Mouse (Mus musculus): Measurements from ENCODE around the gene Kcnn3.

The Kcnn3 gene

GRCm38 (mm10) chr3:89664808-89665207 lies 144.8 kb downstream of the Kcnn3 start:
- DNase-seq (ENCODE audit: low read depth, low spot score) = no peak

GRCm38 (mm10) chr3:89667131-89667530 lies 147.2 kb downstream of the Kcnn3 start:
- no peak for DNase-seq (ENCODE audit: low read depth, low spot score)

DNA sequence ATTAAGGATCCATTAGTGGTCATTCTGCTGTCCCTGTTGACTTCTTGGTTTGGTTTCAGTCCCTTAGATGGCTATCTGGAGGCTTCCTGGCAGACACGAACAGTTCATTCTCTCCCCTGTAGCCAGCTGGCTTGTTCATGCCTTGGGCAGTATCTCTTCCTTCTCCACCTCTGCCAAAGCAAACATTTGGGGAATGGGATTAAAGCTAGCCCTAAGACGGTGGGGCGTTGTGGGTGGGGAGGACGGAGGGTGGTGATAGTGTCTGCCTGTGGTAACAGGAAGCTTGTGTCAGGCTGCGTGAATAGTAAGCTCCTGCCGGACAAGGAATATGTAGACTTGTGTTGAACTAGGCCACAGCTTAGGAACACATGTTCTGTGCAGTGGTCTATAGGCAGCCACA lies 151.4 kb downstream of the Kcnn3 start:
- DNase-seq (ENCODE audit: low read depth, low spot score) = no peak

GRCm38 (mm10) chr3:89672573-89673317 lies 152.8 kb downstream of the Kcnn3 start:
- DNase-seq (ENCODE audit: low read depth, low spot score) = no peak

DNA sequence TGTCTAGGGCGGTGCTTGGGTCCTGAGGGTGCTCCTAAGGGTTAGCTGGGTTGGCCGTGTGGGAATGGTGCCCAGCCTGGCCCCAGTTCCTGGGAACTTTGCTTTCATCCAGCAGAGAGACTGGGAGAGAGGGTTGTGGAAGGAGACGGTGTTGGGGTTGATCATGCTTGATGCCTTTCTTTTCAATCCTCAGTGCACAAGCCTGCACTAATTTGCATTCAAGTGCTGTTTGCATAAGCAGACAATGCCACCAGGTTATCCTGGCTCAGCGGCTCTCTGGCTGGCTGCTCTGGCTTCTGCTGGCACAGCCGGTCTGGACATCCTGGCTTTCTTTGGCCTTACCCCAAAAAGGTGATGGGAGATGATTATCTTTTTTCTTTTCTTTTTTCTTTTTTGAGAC lies 157.7 kb downstream of the Kcnn3 start:
- no peak for DNase-seq (ENCODE audit: low read depth, low spot score)

GRCm38 (mm10) chr3:89686031-89686430 lies 166.1 kb downstream of the Kcnn3 start:
- DNase-seq (ENCODE audit: low read depth, low spot score) = no peak

GRCm38 (mm10) chr3:89688694-89689581 lies 169.0 kb downstream of the Kcnn3 start:
- DNase-seq (ENCODE audit: low read depth, low spot score) = peak; percentile 67

DNA sequence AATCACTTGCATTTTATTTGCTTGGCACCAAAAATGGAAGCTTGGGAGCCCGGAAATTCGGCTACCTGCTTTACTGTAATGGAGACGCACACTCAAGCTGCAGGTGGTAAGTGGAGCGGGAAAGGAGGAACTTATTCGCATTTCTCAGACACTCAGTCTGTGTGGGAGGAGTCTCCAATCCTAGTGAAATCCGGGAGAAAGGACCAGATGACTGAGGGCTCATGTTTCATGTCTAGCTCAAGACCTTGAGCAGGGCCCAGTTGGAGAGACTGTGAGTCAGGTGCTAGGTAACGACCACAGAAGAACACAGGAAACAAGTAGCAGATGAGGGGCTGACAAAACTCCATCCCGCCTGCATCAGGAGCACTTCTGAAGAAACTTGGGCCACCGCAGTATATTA lies 171.8 kb downstream of the Kcnn3 start:
- no peak for DNase-seq (ENCODE audit: low read depth, low spot score)

DNA sequence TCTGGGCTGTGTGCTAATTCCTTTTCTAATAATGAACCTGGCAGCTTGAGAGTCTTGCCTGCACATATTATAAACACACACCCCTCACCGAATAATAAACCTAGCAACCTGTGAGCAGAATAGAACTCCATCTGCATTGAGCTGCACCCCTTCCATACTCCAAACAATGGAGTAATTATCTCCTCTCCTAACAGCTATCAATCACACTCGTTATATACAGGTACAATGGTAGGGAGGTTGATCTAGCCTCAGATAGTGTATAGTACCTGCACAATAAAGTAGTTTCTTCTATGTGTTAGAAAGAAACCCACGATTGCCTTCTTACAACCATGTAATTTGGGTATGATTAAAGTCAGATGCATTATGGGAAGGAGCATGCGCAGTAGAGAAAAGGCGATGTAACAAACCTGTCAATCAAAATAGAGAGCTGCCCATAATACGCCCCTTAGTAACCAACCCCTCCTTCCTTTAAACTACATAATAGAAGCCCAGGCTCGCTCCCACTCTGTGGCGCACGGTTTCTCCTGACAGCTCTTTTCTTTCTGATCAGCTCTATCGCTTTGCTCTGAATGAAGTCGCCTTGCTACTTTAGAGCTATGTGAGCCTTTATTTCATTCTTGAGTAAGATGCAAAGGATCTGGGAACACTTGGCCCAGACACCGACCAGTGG lies 176.3 kb downstream of the Kcnn3 start:
- DNase-seq (ENCODE audit: low read depth, low spot score) = no peak

DNA sequence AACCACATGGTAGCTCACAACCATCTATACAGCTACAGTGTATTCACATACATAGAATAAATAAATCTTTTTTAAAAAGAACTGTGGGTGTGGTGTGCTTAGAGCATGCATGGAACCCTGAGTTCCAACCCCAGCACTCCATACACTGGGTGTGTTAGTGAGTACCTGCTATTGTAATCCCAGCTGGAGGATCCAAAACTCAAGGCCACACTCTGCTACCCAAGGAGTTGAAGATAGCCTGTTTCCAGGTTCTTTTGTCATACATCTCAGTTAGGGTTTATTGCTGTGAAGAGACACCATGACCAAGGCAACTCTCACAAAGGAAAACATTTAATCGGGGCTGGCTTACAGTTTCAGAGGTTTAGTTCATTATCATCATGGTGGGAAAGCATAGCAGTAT lies 179.0 kb downstream of the Kcnn3 start:
- no peak for DNase-seq (ENCODE audit: low read depth, low spot score)

GRCm38 (mm10) chr3:89700461-89700860 lies 180.5 kb downstream of the Kcnn3 start:
- no peak for DNase-seq (ENCODE audit: low read depth, low spot score)

DNA sequence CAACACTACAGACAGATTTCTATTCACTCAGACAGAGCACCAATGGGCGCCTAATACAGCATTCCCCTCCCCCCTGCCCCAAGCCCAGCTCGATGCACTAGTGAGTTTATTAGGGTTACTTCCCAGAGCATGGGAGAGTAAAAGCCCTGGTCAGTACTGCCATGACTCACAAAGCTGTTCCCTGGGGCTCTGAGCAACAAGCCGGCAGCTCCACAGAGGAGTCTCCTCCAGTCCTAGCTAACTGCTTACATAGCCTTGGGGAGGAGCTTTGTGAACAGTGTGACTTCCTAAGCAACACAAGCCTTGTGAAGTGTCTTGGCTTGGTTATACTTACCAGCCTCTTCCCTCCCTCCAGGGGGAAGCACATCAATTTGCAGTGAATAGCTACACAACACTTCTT lies 183.6 kb downstream of the Kcnn3 start:
- DNase-seq (ENCODE audit: low read depth, low spot score) = no peak

DNA sequence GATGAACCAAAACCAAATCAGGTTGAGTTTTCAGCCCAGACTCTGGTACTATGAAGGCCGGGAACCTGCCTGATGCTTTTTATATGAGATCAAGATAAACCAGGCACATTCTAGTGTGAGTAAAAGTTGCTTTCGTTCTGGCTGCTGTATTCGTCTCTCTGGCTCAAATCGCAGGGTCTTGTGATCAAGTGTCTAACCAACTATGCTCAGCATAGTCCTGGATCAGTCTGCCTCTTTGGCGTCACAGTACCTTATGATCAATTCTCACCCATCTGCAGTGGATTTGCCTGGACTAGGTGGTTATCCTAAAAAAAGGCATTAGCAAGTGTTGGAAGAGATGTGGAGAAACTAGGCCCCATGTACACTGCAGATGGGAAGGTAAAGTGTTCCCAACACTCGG lies 184.1 kb downstream of the Kcnn3 start:
- no peak for DNase-seq (ENCODE audit: low read depth, low spot score)

DNA sequence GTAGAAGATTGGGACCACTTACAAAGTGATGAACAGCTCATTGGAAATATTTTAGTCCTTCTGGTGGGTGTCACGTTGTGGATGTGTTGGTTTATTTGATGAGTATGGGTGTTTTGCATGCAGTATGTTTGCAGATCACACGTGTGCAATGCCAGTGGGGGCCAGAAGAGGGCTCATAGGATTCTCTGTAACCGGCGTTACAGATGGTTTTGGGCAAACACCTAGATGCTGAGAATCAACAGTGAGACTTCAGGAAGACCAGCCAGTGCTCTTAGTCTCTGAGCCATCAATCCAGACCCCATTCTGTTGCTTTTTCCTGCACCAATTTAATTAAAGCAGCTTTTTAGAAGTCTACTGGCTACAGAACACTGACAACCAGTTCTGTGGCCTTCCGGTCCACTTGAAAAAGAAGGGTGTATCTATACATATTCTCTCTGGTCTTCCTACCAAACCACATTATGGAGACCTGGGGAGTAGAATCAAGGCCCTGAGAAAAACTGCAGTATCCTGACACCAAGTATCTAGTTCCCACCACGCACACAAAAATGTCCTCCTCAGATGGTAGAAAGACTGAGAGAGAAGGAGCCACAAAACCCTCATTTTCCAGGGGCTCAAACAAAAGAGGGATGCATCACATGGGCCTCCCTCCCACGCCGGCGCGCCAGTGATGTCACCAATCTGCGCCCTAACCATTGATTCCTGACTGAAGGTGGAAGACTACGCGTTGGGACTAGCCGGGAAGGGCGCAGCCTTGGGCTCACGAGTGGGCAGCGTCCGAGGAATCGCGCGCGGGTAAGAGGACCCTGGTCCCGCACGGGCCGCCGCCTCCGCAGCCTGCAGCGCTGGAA lies 194.6 kb downstream of the Kcnn3 start, which contains the start of gene Adar:
Adar (plus strand) TSS at position 664 of the 848 bp plus-strand sequence.
- peak; percentile 72 for DNase-seq (ENCODE audit: low read depth, low spot score)

DNA sequence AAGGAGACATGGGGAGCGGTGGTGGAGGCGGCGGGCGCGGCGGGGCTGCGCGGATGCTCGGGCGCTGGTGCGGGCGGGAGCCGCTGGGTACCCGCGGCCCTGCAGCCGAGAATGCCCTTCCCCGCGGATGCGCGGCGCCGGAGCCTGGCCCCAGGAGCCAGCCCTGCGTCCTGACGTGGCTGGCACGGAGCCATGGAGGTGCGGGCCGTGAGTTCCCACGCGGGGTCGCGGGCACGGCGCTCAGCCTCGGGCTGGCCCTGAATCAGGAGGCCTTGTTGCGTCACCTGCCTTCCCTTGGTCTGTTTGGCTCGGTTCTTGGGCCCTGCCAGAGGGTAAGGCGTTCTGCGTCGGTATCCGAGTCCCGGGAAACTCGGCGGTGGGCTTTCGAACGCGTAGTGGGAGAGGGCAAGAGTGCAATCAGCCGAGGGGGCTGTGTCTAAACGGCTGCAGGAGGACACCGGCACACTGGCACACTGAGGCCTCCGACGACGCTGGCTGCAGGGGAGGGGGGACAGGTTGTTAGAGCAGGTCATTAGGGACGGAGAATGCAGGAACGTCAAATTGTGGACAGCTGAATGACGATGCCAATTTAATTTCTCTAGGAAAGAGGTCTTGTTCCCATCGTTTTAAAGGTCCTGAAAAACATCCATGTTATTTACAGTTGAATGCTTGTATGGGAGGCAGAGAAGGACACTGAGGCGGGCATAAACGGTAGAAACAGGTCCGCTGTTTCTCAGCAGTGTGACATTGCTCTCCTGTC lies 195.4 kb downstream of the Kcnn3 start:
- peak; percentile 39 for DNase-seq (ENCODE audit: low read depth, low spot score)

DNA sequence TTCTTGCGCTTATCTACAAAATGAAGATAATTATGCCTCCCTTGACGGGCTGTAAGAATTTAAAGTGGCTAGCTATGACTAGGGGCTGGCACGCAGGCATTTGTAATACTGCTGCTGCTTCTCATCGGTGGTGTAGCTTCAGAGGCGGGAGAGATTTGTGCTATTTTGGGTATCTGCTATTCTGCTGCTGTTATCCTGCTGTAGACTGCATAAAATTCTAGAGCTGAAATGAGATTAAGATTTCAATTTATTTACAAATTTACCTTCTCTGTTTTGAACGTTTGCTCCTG lies 195.9 kb downstream of the Kcnn3 start:
- DNase-seq (ENCODE audit: low read depth, low spot score) = no peak

GRCm38 (mm10) chr3:89722032-89722431 lies 202.1 kb downstream of the Kcnn3 start:
- no peak for DNase-seq (ENCODE audit: low read depth, low spot score)

DNA sequence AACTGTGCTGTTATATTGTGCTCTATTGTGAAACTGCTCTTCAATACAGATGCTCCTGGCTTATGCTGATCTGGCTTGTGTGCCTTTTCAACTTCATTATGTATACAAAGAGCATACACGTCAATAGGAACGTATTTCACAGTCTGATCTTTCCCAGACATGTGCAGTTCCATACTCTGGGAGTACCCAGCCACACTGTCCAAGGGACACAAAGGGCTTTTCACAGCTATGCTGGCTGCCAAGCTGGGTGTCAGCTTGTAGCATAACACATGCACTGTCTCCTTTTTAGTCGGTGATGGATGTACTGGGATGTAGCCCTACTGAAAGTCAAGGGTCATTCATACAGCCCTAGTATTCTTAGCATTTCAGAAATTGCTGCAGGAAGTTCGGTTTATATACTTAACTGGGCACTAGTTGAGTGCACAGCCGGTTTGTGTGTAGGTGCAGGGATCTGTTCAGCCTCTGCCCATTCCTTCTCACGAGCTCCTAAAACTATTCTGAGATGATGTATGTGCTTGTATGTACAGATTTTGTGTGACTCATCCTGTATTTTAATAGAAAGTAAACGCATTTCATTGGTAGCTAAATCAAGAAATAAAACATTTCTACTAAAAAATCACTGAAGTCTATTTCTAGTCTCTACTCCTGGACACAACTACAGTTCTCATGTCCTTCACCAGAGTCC lies 203.6 kb downstream of the Kcnn3 start:
- no peak for DNase-seq (ENCODE audit: low read depth, low spot score)

Data from retina, postnatal 7 days (tissue).